Mouse (Mus musculus): ENCODE measurements at regions not wholly inside any gene's neighbourhood (a gene's known extent, or its start where the extent isn't known, plus 50 kb on each side); places are given as distances from the start of the nearest gene placed in this dataset.

DNA sequence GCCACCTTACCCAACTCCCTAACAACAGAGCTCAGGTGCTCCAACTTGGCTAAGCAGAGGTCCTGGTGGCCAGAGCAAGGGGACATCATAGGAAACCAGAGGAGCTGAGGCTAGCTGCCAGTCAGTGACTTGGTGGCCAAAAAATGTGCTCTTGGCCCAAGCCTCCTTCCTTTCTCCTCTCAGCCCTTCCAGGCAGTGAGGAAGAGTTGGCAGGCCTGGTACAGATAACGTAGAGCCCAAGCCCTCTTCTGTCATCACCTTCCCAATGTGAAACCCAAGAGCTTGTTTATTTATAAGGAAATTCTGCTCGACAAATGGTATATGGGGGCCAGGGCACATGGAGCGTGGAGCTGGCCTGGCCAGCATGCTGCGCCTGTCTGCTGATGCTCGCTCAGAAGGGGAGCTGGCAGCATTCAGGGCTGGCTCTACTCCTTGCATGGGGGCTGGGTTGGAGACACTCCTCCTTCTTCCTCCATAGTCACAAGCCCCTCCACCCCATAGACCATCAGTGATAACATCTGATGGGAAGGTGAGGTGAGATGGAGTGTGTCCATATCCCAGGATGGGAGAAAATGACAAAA, 156.1 kb downstream of the Fgf18 start:
- intact Hi-C loops (cut with DNase I), result no loop called here
- peak; percentile 12 to 26 for DNase-seq

DNA sequence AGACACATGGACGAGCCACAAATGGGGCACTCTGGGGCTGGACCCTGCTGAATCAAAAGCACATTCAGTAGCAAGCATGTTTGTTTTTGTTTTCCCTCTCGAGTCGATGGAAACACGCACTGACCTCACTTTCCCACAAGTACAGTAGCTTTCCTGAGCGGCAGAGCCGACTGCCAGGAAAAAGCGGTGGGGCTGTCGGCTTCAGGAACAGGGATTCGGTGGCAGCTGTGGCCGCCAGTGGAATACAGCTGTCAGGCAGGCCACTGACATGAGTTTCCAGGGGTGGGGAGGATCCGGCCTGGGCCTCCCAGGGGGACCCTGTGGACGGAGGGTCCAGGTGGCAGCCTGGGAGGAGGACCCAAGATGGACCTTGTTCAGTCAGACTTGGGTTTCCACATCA, 157.0 kb downstream of the Fgf18 start:
- intact Hi-C loops (cut with DNase I), result no loop called here
- peak; percentile 16 to 25 for DNase-seq

DNA sequence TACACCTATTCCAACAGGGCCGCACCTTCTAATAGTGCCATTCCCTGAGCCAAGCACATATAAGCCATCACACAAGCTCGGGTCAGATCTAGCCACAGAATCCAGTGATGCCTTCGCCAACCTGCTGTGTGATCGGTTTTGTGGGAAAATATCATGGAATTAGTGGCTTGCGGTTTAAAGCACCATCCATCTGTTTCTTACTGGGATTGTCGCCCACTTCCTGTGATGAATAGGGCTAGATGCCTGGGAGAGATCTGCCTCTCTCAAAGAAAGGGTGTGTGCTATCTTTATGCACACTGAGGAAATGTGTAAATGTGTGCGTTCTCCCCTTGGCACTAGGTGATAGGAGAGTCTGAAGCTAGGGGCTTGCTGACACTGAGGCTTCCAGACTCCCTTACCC, 154.5 kb upstream of the Smim23 start:
- intact Hi-C loops (cut with DNase I), result no loop called here
- DNase-seq, result no peak

DNA sequence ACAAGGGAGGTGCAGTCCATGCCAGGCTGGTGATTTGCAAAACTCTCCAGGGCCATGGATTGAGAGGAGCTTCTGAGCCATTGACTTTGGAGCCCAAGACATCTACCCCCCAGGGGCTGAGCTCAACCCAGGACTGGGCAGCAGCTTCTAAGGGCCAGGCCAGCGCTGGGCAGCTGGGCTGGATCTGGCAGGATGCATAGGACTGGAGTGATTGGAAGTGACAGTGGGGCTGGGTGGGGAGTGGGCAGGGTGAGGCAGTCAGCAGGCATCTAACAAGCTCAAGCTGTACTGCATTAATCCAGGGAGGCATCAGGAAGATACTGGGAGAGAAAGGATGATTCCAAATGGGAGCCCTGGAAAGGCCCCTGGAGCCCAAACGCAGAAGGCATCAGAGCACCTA, 152.2 kb upstream of the Smim23 start:
- intact Hi-C loops (cut with DNase I), result no loop called here
- DNase-seq, result no peak

DNA sequence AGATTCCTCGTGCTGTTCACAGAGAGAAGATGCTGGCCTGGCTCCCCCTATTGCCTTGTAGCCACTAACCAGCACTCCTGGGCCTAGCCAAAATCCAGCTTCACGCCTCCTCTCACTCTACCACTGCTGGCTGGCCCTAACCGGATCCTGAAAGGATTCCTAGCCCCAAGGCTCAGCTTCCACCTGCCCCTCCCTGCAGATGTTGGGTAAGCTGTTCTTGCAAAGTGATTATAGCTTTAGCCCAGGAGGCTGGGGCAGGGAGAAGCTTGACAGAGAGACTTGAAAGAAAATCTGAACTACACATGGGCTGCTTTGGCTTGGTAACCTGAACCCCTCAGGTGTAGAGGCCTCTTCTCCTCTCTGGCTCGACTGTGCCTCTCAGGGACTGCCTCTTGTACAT, 149.0 kb upstream of the Smim23 start:
- no peak for DNase-seq
- intact Hi-C loops (cut with DNase I), result no loop called here

DNA sequence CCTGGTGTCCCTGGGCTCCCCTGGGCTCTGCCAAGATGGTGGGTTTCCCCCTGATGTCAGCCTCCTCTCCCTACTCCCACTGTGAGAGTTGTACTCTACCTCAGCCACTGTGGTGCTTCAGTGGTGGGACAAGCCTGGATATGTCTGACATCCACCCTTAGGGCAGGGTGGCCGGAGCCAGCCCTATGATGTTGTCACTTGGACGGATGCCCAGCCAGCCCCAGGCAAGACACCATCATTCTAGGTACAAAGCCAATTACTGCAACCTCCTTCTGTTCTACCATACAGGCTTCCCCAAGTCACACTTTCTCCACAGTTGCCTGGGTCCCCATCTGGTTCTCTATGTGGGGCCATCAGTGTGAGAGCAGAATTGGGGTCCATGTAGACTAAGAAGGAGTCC, 141.0 kb upstream of the Smim23 start:
- intact Hi-C loops (cut with DNase I), result no loop called here
- DNase-seq, result no peak

DNA sequence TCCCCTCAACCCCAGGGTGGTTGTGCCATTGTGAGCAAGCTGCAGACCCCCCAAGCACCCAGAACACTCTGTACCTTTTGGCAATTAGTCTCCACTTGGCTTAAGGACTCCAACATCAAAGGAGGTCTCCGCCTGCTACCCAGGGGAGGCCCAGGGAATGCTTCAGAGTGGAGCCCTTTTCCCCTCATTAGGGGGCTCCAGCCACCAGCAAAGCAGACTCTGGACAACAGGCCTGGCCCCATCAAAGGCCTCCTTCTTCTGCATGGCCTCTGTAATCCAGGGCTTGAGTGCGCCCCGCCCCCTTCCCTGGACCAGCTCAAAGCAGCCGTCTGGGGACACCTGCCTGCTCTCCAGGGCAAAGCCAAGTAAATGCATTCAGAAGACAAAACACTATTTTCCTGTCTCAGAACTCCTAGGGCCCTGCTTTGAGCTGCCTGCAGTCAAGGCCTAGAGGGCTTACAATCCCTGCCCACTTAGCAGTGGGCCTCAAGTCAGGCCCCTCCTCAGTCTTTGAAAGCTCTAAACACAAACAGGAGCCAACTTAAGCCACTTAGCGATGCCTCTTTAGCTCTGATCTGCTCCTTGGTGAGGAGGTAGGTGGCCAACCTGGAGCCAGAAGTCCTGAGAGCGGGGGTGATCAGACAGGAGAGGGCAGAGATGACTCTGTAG, 139.4 kb upstream of the Smim23 start:
- DNase-seq, result no peak
- intact Hi-C loops (cut with DNase I), result no loop called here

DNA sequence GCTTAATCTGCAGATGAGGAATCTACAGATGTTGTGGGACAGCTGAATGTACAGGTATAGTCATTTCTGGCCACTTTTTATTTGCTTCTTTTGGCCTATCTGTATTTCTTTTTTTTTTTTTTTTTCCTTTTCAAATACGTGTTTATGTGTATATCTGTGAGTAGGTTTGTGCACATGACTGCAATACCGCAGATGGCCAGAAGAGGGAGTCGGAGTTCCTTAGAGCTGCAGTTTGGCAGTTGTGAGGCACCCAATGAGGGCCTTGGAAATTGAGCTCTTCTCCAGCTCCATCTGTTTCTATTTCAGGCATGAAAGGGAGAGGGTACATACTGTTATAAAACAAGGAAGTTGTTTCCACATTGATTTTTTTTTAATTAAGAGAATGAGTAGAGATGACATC, 137.2 kb upstream of the Smim23 start:
- DNase-seq, result peak in 1 of 2 experiments; percentile 25
- intact Hi-C loops (cut with DNase I), result no loop called here

DNA sequence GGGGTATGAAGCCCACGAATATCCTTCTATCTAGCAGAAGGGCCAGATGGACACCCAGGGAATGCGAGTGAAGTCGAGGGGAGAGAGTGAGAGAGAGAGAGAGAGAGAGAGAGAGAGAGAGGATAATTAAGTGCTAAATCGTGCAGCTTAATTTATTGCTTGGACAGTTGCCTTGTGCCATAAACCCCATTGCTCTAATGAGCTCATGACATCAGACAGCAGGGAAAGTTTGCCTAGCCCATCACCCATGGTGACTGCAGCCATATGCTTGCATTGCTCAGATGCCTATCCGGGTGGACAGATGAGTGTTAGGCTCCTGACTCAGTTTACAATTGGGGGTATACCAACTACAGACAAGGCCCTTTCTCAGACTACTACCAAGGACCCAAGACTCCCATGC, 134.6 kb upstream of the Smim23 start:
- DNase-seq, result no peak
- intact Hi-C loops (cut with DNase I), result loop anchor here (5.0 kb wide), 2 partner anchors 143 to 247 kb away; no protein-coding TSS in a partner anchor

DNA sequence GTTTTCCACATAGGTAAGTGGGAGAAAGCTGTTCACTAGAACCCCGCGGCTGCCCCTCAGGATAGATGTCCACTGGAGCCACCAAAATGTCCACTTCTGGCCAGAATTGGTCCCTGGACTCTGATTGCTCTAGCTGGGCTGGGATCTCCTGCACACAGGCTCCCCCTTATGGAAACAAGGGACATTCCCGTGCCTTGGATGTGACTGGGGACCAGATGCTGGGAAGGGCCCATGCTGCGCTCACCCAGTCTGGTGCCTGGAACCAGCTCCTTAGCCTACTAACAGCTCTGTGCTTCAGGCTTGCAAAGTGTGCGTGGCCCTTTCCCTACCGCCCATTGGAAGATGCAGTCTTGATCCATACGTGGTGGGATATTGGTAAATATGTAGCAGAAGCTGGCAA, 132.6 kb upstream of the Smim23 start:
- DNase-seq, result peak; percentile 53 to 63
- intact Hi-C loops (cut with DNase I), result loop anchor here (1.0 to 5.0 kb wide), 4 partner anchors 145 to 245 kb away; partner anchors contain the start of gene Fgf18

DNA sequence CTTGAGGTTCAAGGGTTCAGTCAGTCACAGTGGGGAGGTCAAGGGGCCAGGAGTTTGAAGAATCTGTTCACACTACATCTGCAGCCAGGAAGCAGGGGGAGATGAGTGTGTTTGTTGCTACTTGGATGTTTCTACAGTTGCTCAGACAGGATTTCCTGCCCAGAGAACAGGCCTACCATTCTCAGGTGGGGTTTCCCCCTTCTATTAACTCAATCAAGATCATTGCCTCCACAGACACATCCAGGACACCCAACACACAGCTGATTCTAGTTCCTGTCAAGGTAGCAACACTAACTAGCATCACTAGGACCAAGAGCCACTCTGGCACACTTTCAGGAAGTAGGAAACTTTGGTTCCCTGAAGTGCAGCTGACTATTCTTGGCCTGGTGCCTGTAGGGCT, 127.9 kb upstream of the Smim23 start:
- DNase-seq, result no peak
- intact Hi-C loops (cut with DNase I), result loop anchor here (5.0 kb wide), 1 partner anchor 325 kb away; no protein-coding TSS in a partner anchor

DNA sequence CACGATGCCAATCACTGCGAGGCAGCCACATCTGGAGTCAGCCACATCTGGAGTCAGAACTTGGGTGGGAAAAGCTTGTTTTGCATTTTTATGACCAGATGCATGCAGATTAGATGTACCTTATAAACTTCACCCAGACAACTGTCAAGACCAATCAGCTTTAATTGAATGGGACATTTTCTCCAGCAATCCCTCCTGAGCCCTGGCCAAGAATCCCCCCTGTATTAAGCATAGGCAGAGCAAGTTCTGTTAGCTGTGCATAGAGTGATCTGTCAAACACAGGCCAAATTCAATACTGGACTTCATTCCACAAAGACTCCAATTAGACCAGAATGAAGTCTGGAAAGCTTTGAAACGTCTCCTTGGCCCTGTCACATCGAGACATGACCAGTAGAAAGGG, 123.7 kb upstream of the Smim23 start:
- DNase-seq, result no peak
- intact Hi-C loops (cut with DNase I), result no loop called here

DNA sequence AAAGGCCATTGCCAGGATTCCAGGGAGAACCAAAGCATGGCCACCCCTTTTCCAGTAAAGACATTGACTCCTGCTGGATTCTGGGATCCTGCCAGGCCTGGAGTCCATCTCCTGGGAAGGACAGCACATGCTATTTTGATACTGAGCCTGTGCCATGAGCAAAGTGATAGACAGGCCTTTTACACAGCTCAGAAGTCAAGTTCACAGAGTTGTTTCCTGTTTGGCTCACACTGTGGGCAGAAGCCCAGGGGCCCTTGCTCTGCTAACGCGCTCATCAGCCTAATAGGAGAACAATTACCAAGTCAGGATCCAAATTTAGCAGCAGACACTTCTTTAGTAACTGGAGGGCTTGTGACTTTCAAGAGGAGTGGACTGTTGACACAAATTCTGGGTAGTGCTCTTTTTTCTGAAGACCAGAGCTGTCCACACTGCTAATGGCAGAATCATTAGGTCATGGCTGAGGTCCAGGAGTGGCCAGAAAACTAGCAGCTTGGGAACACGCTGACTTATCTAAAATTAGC, 122.1 kb upstream of the Smim23 start:
- intact Hi-C loops (cut with DNase I), result no loop called here
- peak; percentile 71 to 74 for DNase-seq

DNA sequence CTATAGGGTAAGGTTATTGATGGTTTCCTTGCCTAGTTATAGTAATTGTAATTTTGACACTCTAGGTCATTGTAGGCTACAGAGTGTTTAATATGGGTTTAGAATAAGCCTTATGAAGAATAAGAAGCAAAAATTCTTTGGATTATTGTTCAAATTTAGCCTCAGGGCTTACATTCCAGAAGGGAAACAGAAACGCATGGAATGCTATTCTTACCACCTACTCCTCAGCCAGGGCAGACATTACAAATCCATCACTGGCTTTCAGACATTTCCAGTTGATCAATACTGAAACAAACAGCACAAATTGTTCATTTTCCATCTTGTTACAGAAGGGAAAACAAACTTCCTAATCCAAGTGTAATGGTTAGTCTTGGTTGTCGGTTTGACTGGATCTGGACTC, 120.7 kb upstream of the Smim23 start:
- no peak for DNase-seq
- intact Hi-C loops (cut with DNase I), result no loop called here

DNA sequence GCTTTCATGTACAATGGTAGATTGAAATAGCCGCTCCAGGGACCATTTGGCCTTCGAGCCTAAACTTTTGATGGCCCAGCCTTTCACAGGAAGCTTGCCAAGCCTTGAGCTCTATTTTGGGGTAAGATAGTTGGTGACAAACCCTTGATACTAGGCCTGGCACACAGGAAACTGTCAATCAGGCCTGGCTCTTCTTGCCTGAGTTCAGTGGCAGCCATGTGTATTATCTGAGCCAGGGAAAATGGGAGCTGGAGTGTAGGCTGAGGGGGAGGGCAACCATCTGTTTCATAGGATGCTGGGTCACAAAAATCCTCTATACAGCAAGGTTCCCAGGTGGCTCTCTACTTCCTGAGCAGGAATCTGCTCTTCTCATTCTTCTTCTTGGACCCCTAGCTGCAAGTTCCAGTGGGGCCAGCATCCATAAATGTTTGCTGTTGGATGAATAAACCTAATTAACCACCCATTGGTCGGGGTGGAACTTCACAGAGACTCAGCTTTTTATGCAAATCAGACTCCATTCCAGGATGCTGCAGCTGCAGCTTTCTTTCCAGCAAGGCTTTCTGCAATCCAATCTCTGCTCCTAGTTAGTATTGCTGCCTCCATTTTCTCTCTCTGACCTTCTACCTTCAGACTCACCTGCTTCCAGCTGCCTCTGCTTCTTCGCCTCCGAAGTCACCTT, 117.1 kb upstream of the Smim23 start:
- DNase-seq, result peak; percentile 34 to 55
- intact Hi-C loops (cut with DNase I), result no loop called here

DNA sequence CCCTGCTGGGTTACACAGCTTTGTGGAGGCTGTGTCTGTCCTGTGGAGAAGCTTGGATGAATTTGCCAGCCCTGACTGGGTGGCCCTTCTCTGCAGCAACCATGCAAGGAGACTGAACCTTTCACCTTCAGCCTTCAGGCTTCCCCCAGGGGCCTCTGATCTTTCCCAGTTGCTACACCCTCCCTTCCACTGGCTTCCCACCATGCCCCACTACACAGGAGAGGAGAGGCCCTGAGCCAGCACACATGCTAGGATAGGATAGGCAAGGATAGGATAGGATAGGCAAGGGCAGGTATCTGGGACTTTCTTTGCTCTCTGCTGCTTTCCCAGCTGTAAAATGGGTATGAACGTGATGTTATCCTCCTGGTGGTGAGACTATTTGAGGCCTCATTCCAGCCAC, 114.7 kb upstream of the Smim23 start:
- intact Hi-C loops (cut with DNase I), result no loop called here
- DNase-seq, result no peak

DNA sequence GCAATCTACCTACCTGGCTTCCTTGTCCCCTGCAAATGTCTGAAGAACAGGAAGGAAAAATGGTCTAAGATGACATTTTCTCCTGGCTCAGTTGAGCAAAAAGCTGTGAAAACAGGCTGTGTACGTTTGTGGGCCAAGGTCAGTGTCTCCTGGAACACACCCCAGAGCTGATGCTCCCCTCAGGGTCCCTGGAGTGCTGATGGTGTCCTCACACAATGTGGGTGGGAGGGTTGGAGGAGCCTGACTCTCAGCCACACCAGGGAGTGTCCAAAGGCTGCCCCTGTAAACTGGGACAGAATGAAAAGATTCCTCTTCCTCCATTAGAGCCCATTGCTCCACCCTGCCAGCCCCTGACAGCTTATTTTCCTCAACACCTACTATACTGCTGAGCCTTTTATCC, 112.8 kb upstream of the Smim23 start:
- intact Hi-C loops (cut with DNase I), result no loop called here
- no peak for DNase-seq

DNA sequence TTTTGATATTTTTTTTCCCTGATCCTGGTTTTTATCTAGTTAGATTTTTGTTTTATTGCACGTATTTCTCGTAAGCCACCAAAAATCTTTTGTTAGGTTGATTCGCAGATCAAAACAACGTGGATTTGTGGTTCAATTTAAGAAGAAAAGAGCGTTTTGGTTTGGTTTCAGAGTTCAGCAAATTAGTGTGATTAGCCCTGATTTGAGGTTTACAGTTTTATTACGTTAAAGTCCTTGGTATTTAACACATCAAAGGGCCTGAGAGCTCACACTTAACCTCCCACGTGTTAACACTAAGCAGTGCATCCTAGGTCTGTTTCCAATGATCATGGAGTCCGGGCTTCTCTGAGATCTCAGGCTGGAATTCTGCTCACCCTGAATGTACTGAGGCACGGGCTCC, 107.5 kb upstream of the Smim23 start:
- DNase-seq, result no peak
- intact Hi-C loops (cut with DNase I), result no loop called here

DNA sequence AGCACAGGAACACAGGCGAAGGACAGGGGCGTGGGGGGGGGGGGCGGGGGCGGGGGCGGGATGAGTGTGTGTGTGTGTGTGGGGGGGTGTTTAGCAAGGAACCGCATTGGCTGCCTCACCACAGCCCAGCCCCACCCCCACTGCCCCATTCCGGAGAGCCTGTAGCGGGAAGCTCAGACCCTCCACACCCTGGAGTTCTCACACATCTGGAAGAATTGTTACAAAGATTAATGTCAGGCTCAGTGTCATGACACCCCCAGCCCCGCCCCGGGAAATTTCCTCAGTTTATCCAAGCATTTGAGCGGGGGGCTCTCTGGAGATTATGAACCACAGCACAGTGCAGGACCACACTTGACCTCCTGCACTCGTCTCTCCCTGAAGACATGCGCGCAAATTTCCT, 106.6 kb upstream of the Smim23 start:
- no peak for DNase-seq
- intact Hi-C loops (cut with DNase I), result no loop called here

DNA sequence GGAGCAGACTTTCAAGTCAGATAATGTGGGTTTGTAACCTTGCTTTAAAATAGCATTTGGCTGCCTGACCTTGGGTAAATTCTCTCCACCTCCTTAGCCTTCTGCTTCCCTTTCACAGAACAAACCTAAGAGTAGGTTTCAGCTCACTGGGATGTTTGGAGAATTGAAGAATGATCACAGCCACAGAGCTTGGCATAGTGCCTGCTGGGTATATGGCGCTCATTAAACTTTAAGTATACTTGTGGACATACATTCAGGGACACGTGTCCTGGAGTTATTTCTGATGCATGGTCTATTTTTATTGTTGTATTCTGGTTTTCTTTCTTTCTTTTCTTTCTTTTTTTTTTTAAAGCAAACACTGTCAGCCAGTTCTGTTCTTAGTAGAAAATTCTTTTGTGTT, 104.4 kb upstream of the Smim23 start:
- intact Hi-C loops (cut with DNase I), result no loop called here
- DNase-seq, result no peak

DNA sequence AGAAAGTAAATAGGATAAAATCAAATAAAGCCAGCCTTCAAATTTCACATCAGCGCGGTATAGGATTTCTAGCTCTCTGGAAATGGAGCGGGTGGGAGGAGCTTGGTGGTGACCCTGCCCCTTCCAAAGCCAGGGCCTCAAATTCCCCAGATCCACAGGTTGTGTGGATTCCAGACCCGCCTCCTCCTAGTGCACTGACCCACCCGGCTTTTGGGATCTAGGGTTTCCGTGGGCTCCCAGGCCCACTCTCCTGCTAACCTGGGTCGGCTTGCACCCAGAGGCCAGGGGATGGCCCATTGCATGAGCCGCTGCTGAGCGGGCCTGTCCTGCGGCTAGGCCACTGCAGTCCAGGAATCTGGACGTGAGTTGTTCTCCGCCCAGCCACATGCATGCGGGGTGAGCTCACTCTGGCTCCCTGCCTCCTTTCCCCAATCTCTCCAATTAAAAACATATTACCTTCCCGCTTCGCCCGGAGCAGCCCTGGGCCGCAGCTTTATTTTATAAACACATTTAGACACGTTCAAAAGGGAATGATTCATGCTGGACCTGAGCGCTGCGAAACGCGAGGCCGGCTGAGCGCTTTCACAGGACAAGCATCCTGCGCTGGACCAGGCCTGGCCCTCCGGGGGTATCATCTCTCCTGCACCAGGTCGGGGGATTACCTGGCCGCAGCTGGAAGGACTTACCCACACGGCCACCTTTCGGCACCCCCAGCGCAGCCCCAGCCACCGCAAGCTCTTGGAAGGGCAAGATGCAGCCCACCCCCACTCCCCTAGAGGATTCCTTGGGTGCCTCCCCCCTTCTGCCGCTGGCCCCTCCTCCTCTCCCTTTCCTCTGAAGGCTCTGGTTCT, 101.2 kb upstream of the Smim23 start:
- intact Hi-C loops (cut with DNase I), result no loop called here
- DNase-seq, result peak; percentile 48 to 69
